8 mouse cellular contexts compared by ENCODE assay signal in genomic region chr6:28832751-28833291, GRCm38 (mm10). TPM values are rescaled to one million over a fixed set of nuclear protein-coding genes. Genes with fewer than 3 reads are reported as not detected.
A peak's percentile ranks its signal among the peaks of the same experiment; 100 is the strongest.
DNase-seq lines count a peak whose midpoint lies in the region; ATAC-seq and TF ChIP-seq lines count a peak whose summit lies in the region.

No protein-coding gene starts in this region.

- WGBS in heart, adult 2 months = 1% methylated on average over 58 of the region's 58 CpGs
- WGBS in limb, embryonic 10.5 days = under 1% methylated on average over 58 of the region's 58 CpGs
- 1% methylated on average over 49 of the region's 58 CpGs for WGBS in midbrain, embryonic 16.5 days

- TF ChIP-seq CTCF in heart, adult 2 months (IDR thresholded peaks at IDR 0.05) = peak; percentile 40

- no peak for TF ChIP-seq POLR2A in heart, adult 2 months (IDR thresholded peaks at IDR 0.05; ENCODE audit: insufficient read depth, low read depth, low read length)

- intact Hi-C loops in heart, adult 2 months (cut with DNase I) = loop anchor here (5.0 kb wide), 1 partner anchor 411 kb away; the partner anchor contains the start of gene Arf5
- intact Hi-C loops in heart, postnatal 36 days (cut with DNase I) = no loop called here

- H3K4me1 ChIP-seq in heart, adult 2 months (ENCODE audit: control insufficient read depth, insufficient read depth, low read length) = peaks cover 2% of the 10 kb centered on the region; the same call in 1 of the 2 replicates
- peaks cover 30% of the 10 kb centered on the region for H3K4me1 ChIP-seq in limb, embryonic 10.5 days
- peaks cover 35% of the 10 kb centered on the region for H3K4me1 ChIP-seq in midbrain, embryonic 16.5 days (ENCODE audit: control insufficient read depth, insufficient read depth, low read length)

- H3K36me3 ChIP-seq in heart, adult 2 months (ENCODE audit: control insufficient read depth, insufficient read depth, low read length) = no peaks in the 10 kb centered on the region
- peaks cover 9% of the 10 kb centered on the region for H3K36me3 ChIP-seq in limb, embryonic 10.5 days
- H3K36me3 ChIP-seq in midbrain, embryonic 16.5 days (ENCODE audit: control insufficient read depth, insufficient read depth, low read length) = no peaks in the 10 kb centered on the region

- H3K4me2 ChIP-seq in midbrain, embryonic 16.5 days (ENCODE audit: low read length) = peak overlapping the region; percentile 92

- no peaks in the 10 kb centered on the region for H3K9me3 ChIP-seq in limb, embryonic 10.5 days (replicated peaks)
- no peaks in the 10 kb centered on the region for H3K9me3 ChIP-seq in midbrain, embryonic 16.5 days (replicated peaks; ENCODE audit: control insufficient read depth, low read length, poor library complexity, severe bottlenecking)

- peak; percentile 37 to 60 for DNase-seq in heart, adult 2 months
- DNase-seq in heart, adult 9 months (ENCODE audit: low spot score in 2 of 2) = no peak
- DNase-seq in T-cell, adult 2 months (ENCODE audit: low spot score) = peak; percentile 8
- peak; percentile 74 for DNase-seq in embryo, embryonic 10.5 days (ENCODE audit: low spot score)
- peak; percentile 31 to 45 for DNase-seq in heart, postnatal 36 days
- DNase-seq in limb, embryonic 10.5 days (ENCODE audit: low spot score) = peak; percentile 77
- DNase-seq in thymus, postnatal 4 days = peak; percentile 64

- no peaks in the 10 kb centered on the region for H3K79me2 ChIP-seq in heart, adult 2 months (replicated peaks; ENCODE audit: control insufficient read depth, insufficient read depth, low read length)

- H3K4me3 ChIP-seq in heart, adult 2 months = peak overlapping the region; percentile 68
- H3K4me3 ChIP-seq in limb, embryonic 10.5 days = peak overlapping the region; percentile 72
- peak overlapping the region; percentile 88 for H3K4me3 ChIP-seq in midbrain, embryonic 16.5 days (ENCODE audit: low read depth, low read length)

- peaks cover 2% of the 10 kb centered on the region; the same call in 1 of the 2 replicates for H3K27me3 ChIP-seq in heart, adult 2 months (ENCODE audit: control insufficient read depth, insufficient read depth, low read length)
- peaks cover 70% of the 10 kb centered on the region for H3K27me3 ChIP-seq in limb, embryonic 10.5 days (ENCODE audit: low read depth, poor library complexity, severe bottlenecking)
- H3K27me3 ChIP-seq in midbrain, embryonic 16.5 days (ENCODE audit: control insufficient read depth, insufficient read depth, low read depth, low read length) = no peaks in the 10 kb centered on the region

- H3K9ac ChIP-seq in heart, adult 2 months (ENCODE audit: low read depth, low read length) = peak overlapping the region; percentile 67
- peak overlapping the region; percentile 97 for H3K9ac ChIP-seq in midbrain, embryonic 16.5 days (ENCODE audit: low read depth, low read length)

- ATAC-seq in midbrain, embryonic 16.5 days = peak; percentile 86

- no peak overlapping the region for H3K27ac ChIP-seq in heart, adult 2 months
- peak overlapping the region; percentile 72 for H3K27ac ChIP-seq in limb, embryonic 10.5 days
- H3K27ac ChIP-seq in midbrain, embryonic 16.5 days (ENCODE audit: low read length) = peak overlapping the region; percentile 96

- no peak for TF ChIP-seq EP300 in heart, adult 2 months (IDR thresholded peaks at IDR 0.05; ENCODE audit: insufficient read depth, low read depth, low read length)

RNA-seq across cellular contexts. Expression of gene Lrrc4, which starts 1.3 kb away (rescaled TPM):
- under 1 TPM; 0.43 to 0.47 TPM for total RNA-seq in heart, adult 2 months (2021)
- polyA plus RNA-seq in heart, adult 2 months (2012; rRNA removed) = 0.67 and 0.68 TPM in 2 replicates
- under 1 TPM; 0.31 to 0.41 TPM for total RNA-seq in heart, postnatal 36 days (2021)
- polyA plus RNA-seq in limb, embryonic 10.5 days (2016; fragmentation: Nextera tagmentation; extraction: Ambion mirVana) = 0.16 and 0.36 TPM in 2 replicates
- 6.7 and 6.8 TPM in 2 replicates for polyA plus RNA-seq in midbrain, embryonic 16.5 days (2015; fragmentation: Nextera tagmentation; extraction: Ambion mirVana)

Comparison
In these comparisons a context has a peak if more than half of its experiments do, and no peak if none do; other contexts are left out.
1. DNase-seq: peak in heart, adult 2 months (2 of 2), T-cell, adult 2 months (single experiment), embryo, embryonic 10.5 days (single experiment), heart, postnatal 36 days (2 of 2), limb, embryonic 10.5 days (single experiment) and thymus, postnatal 4 days (single experiment); none in heart, adult 9 months (0 of 2).
2. Peak in every context shown above with its lines, with median percentiles within 50 percentile points of each other: H3K4me3 ChIP-seq.